Mouse (Mus musculus) spleen, postnatal 14 days (tissue): Measurements from ENCODE around the gene Ctxn1.

ENCODE experiments used
- DNase-seq, 2 experiments: peaks; one replicate each; pipeline ENCODE4 v3.0.0; 2021 to 2022; ENCODE audit warnings: low spot score in 2 of 2

Gene Ctxn1

DNA sequence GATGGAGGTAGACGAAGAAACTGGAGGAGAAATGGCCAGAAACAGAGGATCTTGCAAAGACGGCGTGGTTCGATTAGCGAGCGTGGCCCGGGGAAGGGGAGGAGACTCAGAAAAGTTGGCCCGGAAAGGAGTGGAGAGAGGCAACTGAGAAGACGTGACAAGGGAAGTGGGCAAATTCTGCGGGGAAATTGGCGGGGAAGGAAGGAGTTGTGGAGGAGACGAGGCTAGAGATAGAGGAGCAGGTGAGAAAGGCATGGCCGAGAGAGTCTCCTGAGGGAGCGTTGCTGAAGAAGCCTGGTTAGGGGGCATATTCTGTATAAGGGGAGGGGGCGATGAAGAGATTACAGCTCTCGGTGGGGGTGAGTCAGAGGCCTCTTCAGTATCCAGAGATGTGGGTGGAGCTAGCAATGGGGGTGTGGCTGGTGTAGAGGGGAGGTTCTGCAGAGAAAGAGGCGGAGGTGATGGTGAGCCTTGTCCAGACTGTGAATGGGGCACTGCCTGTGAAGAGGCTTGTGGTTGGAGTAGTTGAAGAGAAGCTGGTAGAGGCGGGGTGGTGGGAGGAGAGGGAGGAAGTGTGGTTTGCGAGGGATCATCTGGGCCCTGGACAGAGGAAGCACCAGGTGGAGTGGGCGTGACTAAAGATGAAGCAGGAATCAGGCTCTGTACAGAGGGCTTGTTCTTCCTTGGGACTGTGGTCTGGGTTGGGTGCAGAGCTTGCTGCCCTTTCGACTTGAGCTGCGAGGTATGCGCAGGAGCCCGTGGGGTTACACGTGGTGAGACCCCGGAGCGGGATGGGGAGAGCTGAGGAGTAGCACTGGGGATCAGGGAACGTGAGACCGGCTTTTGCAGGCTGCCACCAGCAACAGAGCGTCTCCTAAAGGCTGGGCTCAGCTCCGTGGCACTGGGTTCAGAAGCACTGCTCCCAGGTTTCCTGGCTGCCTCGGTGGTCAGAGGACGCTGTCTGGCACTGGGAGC is 44.8 kb downstream of the Ctxn1 start:
- peak in 1 of 2 experiments; percentile 38 for DNase-seq

DNA sequence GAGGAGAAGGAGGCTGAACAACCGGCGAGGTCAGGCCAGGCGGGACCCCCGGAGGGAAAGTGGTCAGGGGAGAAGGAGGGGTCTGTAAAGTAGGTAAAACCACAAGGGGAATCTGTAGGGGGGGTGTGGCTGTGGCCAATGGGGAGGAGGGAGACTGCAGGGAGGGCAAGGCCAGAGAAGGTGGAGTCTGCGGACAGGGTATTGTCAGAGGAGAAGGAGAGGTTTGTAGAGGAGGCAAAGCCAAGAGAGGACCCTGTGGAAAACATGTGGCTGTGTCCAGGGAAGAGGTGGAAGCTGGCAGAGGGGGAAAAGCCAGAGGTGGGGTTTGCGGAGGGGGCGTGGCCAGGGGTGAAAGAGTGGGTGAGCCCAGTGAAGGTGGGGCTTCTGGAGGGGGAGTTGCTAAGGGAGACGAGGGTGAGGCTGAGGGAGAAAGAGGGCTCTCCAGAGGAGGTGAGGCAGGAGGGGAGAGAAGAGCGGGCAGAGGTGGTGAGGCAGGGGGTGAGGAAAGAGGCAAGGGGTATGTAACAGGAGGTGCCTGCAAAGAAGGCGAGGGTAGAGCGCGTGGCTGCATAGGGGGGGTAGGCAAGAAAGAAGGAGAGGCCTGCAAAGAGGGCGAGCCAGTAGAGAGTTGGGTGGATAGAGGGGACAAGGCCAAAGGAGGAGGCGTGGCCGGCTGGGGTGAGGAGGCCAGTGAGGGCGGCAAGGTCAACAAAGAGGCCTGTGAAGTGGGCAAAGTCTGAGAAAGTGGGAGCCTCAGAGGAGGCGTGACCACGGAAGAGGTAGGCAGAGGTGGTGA is 45.7 kb downstream of the Ctxn1 start:
- DNase-seq = peak in 1 of 2 experiments; percentile 17

DNA sequence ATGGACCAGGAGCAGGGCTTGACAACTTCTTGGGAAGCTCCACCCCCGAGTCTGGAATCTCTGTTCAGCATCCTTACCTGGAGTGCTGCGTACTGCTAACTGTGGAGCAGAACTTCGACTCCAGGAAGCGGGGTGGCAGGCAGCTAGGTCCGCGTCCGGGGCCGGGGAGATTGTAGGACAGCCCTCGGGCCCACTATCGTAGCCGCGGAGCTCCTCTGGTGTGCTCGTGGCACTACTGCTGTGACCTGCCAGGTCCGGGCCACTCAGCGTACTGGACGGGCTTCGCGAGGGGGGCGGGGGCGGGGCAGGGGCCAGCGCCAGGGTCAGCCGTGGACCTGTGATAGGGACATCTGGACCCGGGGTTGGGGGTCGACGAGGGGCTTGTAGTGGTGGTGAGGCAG is 46.3 kb downstream of the Ctxn1 start:
- DNase-seq = no peak

DNA sequence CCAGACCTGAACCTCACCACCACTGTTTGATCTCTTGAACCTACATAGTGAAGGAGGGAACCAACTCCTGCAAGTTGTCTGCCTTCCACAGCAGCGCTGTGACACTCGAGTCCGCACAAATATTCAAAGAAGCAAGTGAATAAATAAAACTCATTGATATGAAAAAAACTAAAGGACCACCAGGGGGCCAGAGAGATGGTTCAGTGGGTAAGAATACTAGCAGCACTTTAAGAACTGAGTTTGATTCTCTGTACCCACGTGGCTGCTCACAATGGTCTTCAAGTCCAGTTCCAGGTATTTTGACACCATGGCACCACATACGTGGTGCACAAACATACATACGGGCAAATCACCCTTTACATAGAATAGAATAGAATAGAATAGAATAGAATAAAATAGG is 48.0 kb downstream of the Ctxn1 start:
- no peak for DNase-seq
